In the genomic region with DNA sequence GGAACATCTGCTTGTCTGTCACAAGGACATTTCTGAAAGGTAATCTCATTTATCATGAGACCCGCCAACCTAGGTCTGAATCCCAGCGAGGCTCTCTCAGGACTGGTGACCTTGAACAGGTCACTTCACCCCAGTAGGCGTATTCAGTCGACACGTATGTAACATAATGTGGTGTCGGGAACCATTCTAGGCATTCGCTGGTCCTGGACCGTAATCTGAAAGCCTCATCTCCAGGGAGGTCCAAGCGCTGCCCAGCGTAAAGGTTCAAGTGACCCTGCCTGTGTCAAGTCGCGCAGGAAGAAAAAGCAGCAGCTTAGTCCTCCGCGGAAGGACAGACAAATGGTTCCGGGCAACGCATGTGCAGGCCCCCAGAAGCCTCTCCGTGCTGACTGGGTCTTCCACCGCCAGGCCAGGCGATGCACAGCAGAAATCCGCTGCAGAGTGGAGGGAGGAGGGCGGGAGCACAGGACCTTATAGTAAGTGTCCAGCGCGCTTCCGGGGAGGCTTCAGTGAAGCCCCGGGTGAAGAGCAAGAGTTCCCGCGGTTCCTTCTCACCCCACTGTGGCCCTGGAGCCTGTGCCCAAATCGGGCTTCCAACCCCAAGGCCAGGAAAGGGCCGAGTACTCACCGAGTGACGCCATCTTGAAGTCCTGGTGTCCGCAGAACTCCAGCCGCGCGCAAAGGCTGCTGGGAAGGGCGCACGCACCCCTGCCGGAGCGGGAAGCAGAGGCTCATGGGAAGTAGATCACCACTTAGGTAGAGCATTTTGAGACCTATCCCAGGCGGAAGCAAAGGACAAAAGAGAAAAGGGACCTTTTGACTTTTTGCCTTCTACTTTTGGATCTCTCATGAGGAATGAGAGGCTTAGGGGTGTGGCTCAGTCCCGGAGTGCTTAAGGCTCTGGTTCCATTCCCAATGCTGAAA, we compare ENCODE assay signal across 8 mouse cellular contexts. TPM values are rescaled to one million over a fixed set of nuclear protein-coding genes. Genes with fewer than 3 reads are reported as not detected.
A peak's percentile ranks its signal among the peaks of the same experiment; 100 is the strongest.
DNase-seq lines count a peak whose midpoint lies in the region; ATAC-seq and TF ChIP-seq lines count a peak whose summit lies in the region.

No protein-coding gene starts in this region.

- H3K4me2 ChIP-seq in heart, embryonic 13.5 days: peak overlapping the region; percentile 86
- peak overlapping the region; percentile 97 for H3K4me2 ChIP-seq in liver, embryonic 11.5 days
- H3K4me2 ChIP-seq in myocyte (ENCODE audit: low read depth): peak overlapping the region; percentile 96

- ATAC-seq in CD4-positive, CD25-positive, alpha-beta regulatory T cell, adult 4 months: peak; percentile 90
- peak; percentile 95 for ATAC-seq in erythroid progenitor cell, adult 5-6 weeks (replicated peaks; ENCODE audit: low FRiP score, poor library complexity, severe bottlenecking)
- ATAC-seq in heart, embryonic 13.5 days (ENCODE audit: extremely low read depth, insufficient number of reproducible peaks, low FRiP score, low TSS enrichment): peak; percentile 80; the same call in 1 of the 2 replicates
- ATAC-seq in liver, embryonic 11.5 days (replicated peaks; ENCODE audit: low FRiP score): peak; percentile 84

- no peaks in the 10 kb centered on the region for H3K9me3 ChIP-seq in heart, embryonic 13.5 days
- no peaks in the 10 kb centered on the region for H3K9me3 ChIP-seq in liver, embryonic 11.5 days (ENCODE audit: control insufficient read depth, low read length)

- H3K9ac ChIP-seq in heart, embryonic 13.5 days: peak overlapping the region; percentile 89
- peak overlapping the region; percentile 78 for H3K9ac ChIP-seq in liver, embryonic 11.5 days (ENCODE audit: low read depth, low read length)

- H3K27ac ChIP-seq in brown adipose tissue, adult 24 weeks (replicated peaks; ENCODE audit: low read depth, low read length): peak overlapping the region; percentile 94
- peak overlapping the region; percentile 91 for H3K27ac ChIP-seq in heart, embryonic 13.5 days (replicated peaks)
- H3K27ac ChIP-seq in liver, embryonic 11.5 days (ENCODE audit: low read depth, low read length): peak overlapping the region; percentile 57

- H3ac ChIP-seq in myocyte (ENCODE audit: control insufficient read depth, insufficient read length): peak overlapping the region; percentile 34

- no peaks in the 10 kb centered on the region; the same call in 1 of the 2 replicates for H3K4me1 ChIP-seq in brown adipose tissue, adult 24 weeks (ENCODE audit: control insufficient read depth, insufficient read depth, insufficient read length, low read length)
- peaks cover 32% of the 10 kb centered on the region for H3K4me1 ChIP-seq in heart, embryonic 13.5 days
- peaks cover 19% of the 10 kb centered on the region for H3K4me1 ChIP-seq in liver, embryonic 11.5 days (replicated peaks; ENCODE audit: control insufficient read depth, insufficient read depth, low read length)

- DNase-seq in kidney, postnatal 10 days: peak; percentile 95
- DNase-seq in liver, embryonic 11.5 days (ENCODE audit: low spot score): peak; percentile 86
- peak; percentile 89 to 94 for DNase-seq in spleen, postnatal 4 days (ENCODE audit: low spot score in 2 of 2)

- TF ChIP-seq POLR2A in myocyte (IDR thresholded peaks at IDR 0.05; ENCODE audit: insufficient read length, low read depth): peak; percentile 91

- WGBS in heart, embryonic 13.5 days: under 1% methylated on average over 41 of the region's 41 CpGs
- WGBS in liver, embryonic 11.5 days: 1% methylated on average over 41 of the region's 41 CpGs

- H3K79me2 ChIP-seq in myocyte (ENCODE audit: control insufficient read depth, insufficient read depth): peaks cover 51% of the 10 kb centered on the region

- H3K36me3 ChIP-seq in heart, embryonic 13.5 days: peaks cover 60% of the 10 kb centered on the region
- peaks cover 20% of the 10 kb centered on the region; the same call in 1 of the 2 replicates for H3K36me3 ChIP-seq in liver, embryonic 11.5 days (ENCODE audit: control insufficient read depth, insufficient read depth, low read length)
- peaks cover 13% of the 10 kb centered on the region for H3K36me3 ChIP-seq in myocyte (ENCODE audit: control insufficient read depth, insufficient read depth)

- no peaks in the 10 kb centered on the region for H3K27me3 ChIP-seq in heart, embryonic 13.5 days (replicated peaks)
- no peaks in the 10 kb centered on the region for H3K27me3 ChIP-seq in liver, embryonic 11.5 days (replicated peaks; ENCODE audit: control insufficient read depth, insufficient read depth, low read length)
- no peaks in the 10 kb centered on the region for H3K27me3 ChIP-seq in myocyte (ENCODE audit: control insufficient read depth, insufficient read depth, insufficient read length)

- H3K4me3 ChIP-seq in brown adipose tissue, adult 24 weeks (ENCODE audit: insufficient read depth, low read depth, low read length): peak overlapping the region; percentile 85
- peak overlapping the region; percentile 83 for H3K4me3 ChIP-seq in heart, embryonic 13.5 days
- peak overlapping the region; percentile 78 for H3K4me3 ChIP-seq in liver, embryonic 11.5 days (ENCODE audit: low read depth, low read length)
- peak overlapping the region; percentile 96 for H3K4me3 ChIP-seq in myocyte

TF ChIP-seq in myocyte, 11 proteins besides CTCF, POLR2A, EP300 and RAD21:
- peak; percentile 48 for TF ChIP-seq E2F4 (IDR thresholded peaks at IDR 0.05; ENCODE audit: insufficient read depth)
- TF ChIP-seq POLR2AphosphoS2 (IDR thresholded peaks at IDR 0.05; ENCODE audit: insufficient read length, low read depth): peak; percentile 90
- TF ChIP-seq MYOD1 (IDR thresholded peaks at IDR 0.05; ENCODE audit: control insufficient read depth in 1 of 3, insufficient read length in 2 of 3, low read depth in 2 of 3): no peak

RNA-seq across cellular contexts. Expression of gene Atp5j2, which starts 0.7 kb away (rescaled TPM):
- 100 to 1,000 TPM; 320 to 390 TPM for polyA plus RNA-seq in CD4-positive, CD25-positive, alpha-beta regulatory T cell, adult 4 months (2017; shearing (Covaris generic))
- polyA plus RNA-seq in brown adipose tissue, adult 24 weeks (2012; ENCODE audit: insufficient read depth, insufficient read length, missing spikeins): 3,242 and 3,801 TPM in 2 replicates
- 185 and 225 TPM in 2 replicates for total RNA-seq in erythroid progenitor cell, adult 5-6 weeks (2015; ENCODE audit: low replicate concordance)
- 43.9 and 68.5 TPM in 2 replicates for total RNA-seq in erythroid progenitor cell, adult 5-6 weeks (2017; ENCODE audit: low replicate concordance)
- 1,195 and 1,380 TPM in 2 replicates for polyA plus RNA-seq in heart, embryonic 13.5 days (2015; fragmentation: Nextera tagmentation; extraction: Ambion mirVana)
- polyA plus RNA-seq in liver, embryonic 11.5 days (2014; fragmentation: Nextera tagmentation; extraction: Ambion mirVana): 528 and 573 TPM in 2 replicates
- 683 TPM for polyA plus RNA-seq in myocyte (2012; fragmentation: generic; extraction: Trizol)

RNA-seq across cellular contexts. Expression of gene Zkscan14, which starts 10.5 kb away (rescaled TPM):
- 10 to 100 TPM; 19.0 to 30.4 TPM for polyA plus RNA-seq in CD4-positive, CD25-positive, alpha-beta regulatory T cell, adult 4 months (2017; shearing (Covaris generic))
- 5.2 and 8.1 TPM in 2 replicates for polyA plus RNA-seq in brown adipose tissue, adult 24 weeks (2012; ENCODE audit: insufficient read depth, insufficient read length, missing spikeins)
- total RNA-seq in erythroid progenitor cell, adult 5-6 weeks (2015; ENCODE audit: low replicate concordance): 5.9 and 10.8 TPM in 2 replicates
- total RNA-seq in erythroid progenitor cell, adult 5-6 weeks (2017; ENCODE audit: low replicate concordance): 8.1 and 14.2 TPM in 2 replicates
- polyA plus RNA-seq in heart, embryonic 13.5 days (2015; fragmentation: Nextera tagmentation; extraction: Ambion mirVana): 6.8 and 6.9 TPM in 2 replicates
- 5.9 and 7.3 TPM in 2 replicates for polyA plus RNA-seq in liver, embryonic 11.5 days (2014; fragmentation: Nextera tagmentation; extraction: Ambion mirVana)
- 5.8 TPM for polyA plus RNA-seq in myocyte (2012; fragmentation: generic; extraction: Trizol)

RNA-seq across cellular contexts. Expression of gene Zkscan5, which starts 13.2 kb away (rescaled TPM):
- 10 to 100 TPM in 1 of 2 experiments, 1 to 10 TPM in 1; 7.5 to 13.7 TPM for polyA plus RNA-seq in CD4-positive, CD25-positive, alpha-beta regulatory T cell, adult 4 months (2017; shearing (Covaris generic))
- 9.5 and 10.1 TPM in 2 replicates for polyA plus RNA-seq in brown adipose tissue, adult 24 weeks (2012; ENCODE audit: insufficient read depth, insufficient read length, missing spikeins)
- 3.2 and 5.0 TPM in 2 replicates for total RNA-seq in erythroid progenitor cell, adult 5-6 weeks (2015; ENCODE audit: low replicate concordance)
- 4.2 and 8.2 TPM in 2 replicates for total RNA-seq in erythroid progenitor cell, adult 5-6 weeks (2017; ENCODE audit: low replicate concordance)
- polyA plus RNA-seq in heart, embryonic 13.5 days (2015; fragmentation: Nextera tagmentation; extraction: Ambion mirVana): 9.5 and 10.9 TPM in 2 replicates
- 10.3 TPM in 2 replicates for polyA plus RNA-seq in liver, embryonic 11.5 days (2014; fragmentation: Nextera tagmentation; extraction: Ambion mirVana)
- polyA plus RNA-seq in myocyte (2012; fragmentation: generic; extraction: Trizol): 5.9 TPM

RNA-seq across cellular contexts. Expression of gene Cpsf4, which starts 24.1 kb away (rescaled TPM):
- 10 to 100 TPM; 15.6 to 19.6 TPM for polyA plus RNA-seq in CD4-positive, CD25-positive, alpha-beta regulatory T cell, adult 4 months (2017; shearing (Covaris generic))
- polyA plus RNA-seq in brown adipose tissue, adult 24 weeks (2012; ENCODE audit: insufficient read depth, insufficient read length, missing spikeins): 7.7 and 10.4 TPM in 2 replicates
- 29.8 and 37.8 TPM in 2 replicates for total RNA-seq in erythroid progenitor cell, adult 5-6 weeks (2015; ENCODE audit: low replicate concordance)
- total RNA-seq in erythroid progenitor cell, adult 5-6 weeks (2017; ENCODE audit: low replicate concordance): 33.1 and 36.8 TPM in 2 replicates
- 27.4 and 28.8 TPM in 2 replicates for polyA plus RNA-seq in heart, embryonic 13.5 days (2015; fragmentation: Nextera tagmentation; extraction: Ambion mirVana)
- 38.6 and 44.1 TPM in 2 replicates for polyA plus RNA-seq in liver, embryonic 11.5 days (2014; fragmentation: Nextera tagmentation; extraction: Ambion mirVana)
- 31.3 TPM for polyA plus RNA-seq in myocyte (2012; fragmentation: generic; extraction: Trizol)

RNA-seq across cellular contexts. Expression of gene Ptcd1, which starts 24.2 kb away (rescaled TPM):
- polyA plus RNA-seq in CD4-positive, CD25-positive, alpha-beta regulatory T cell, adult 4 months (2017; shearing (Covaris generic)): 10 to 100 TPM; 13.6 to 28.7 TPM
- polyA plus RNA-seq in brown adipose tissue, adult 24 weeks (2012; ENCODE audit: insufficient read depth, insufficient read length, missing spikeins): 17.8 and 18.9 TPM in 2 replicates
- total RNA-seq in erythroid progenitor cell, adult 5-6 weeks (2015; ENCODE audit: low replicate concordance): 4.2 and 13.7 TPM in 2 replicates
- total RNA-seq in erythroid progenitor cell, adult 5-6 weeks (2017; ENCODE audit: low replicate concordance): 8.1 and 8.5 TPM in 2 replicates
- 11.6 and 11.8 TPM in 2 replicates for polyA plus RNA-seq in heart, embryonic 13.5 days (2015; fragmentation: Nextera tagmentation; extraction: Ambion mirVana)
- 15.7 and 17.6 TPM in 2 replicates for polyA plus RNA-seq in liver, embryonic 11.5 days (2014; fragmentation: Nextera tagmentation; extraction: Ambion mirVana)
- polyA plus RNA-seq in myocyte (2012; fragmentation: generic; extraction: Trizol): 16.6 TPM

Comparison
In these comparisons a context has a peak if more than half of its experiments do, and no peak if none do; other contexts are left out.
1. Peak in every context shown above with its lines: DNase-seq, ATAC-seq, H3K4me3 ChIP-seq and H3K27ac ChIP-seq.